Mouse (Mus musculus) stomach, embryonic 14.5 days (tissue): ENCODE results near the gene Cd84. TPM values are rescaled to one million over a fixed set of nuclear protein-coding genes. Genes with fewer than 3 reads are reported as not detected.
"Not testable (repeated sequence)": the region's sequence is repeated elsewhere in the genome, so short reads cannot be mapped to it uniquely, and the experiment has no call there.

Experiments
- ATAC-seq: fragments of 200-750 bp; cut with Nextera tagmentation; 2 replicates; pipeline ENCODE4 v1.8.0; 2017; ENCODE audit warnings: low read depth, moderate TSS enrichment; ENCODE audit not compliant: insufficient number of reproducible peaks, insufficient read depth, low FRiP score
- H3K27ac ChIP-seq: fragments of 300-500 bp; sonication (generic); 2 replicates; pipeline ENCODE4 v1.5.1; 2014; ENCODE audit warnings: mild to moderate bottlenecking, low read length, moderate library complexity, mixed read lengths
- H3K27me3 ChIP-seq: fragments of 300-500 bp; sonication (generic); 2 replicates; pipeline ENCODE4 v1.6.1; 2014; ENCODE audit warnings: low read length, control low read depth, mixed read lengths; ENCODE audit not compliant: control insufficient read depth, insufficient read depth
- H3K36me3 ChIP-seq: fragments of 300-500 bp; sonication (generic); 2 replicates; pipeline ENCODE4 v1.6.1; 2014; ENCODE audit warnings: mild to moderate bottlenecking, control low read depth, low read length, moderate library complexity, mixed read lengths; ENCODE audit not compliant: control insufficient read depth, insufficient read depth
- H3K4me1 ChIP-seq: fragments of 300-500 bp; sonication (generic); 2 replicates; pipeline ENCODE4 v1.6.1; 2014; ENCODE audit warnings: low read length, control low read depth, mixed read lengths; ENCODE audit not compliant: control insufficient read depth, insufficient read depth
- H3K4me2 ChIP-seq: fragments of 300-500 bp; sonication (generic); replicated peaks from 2 replicates; pipeline ENCODE4 v1.6.1; 2014; ENCODE audit warnings: low read depth, low read length, control low read depth
- H3K4me3 ChIP-seq: fragments of 300-500 bp; sonication (generic); 2 replicates; pipeline ENCODE4 v1.5.1; 2014; ENCODE audit warnings: low read depth, low read length, control low read depth
- H3K9ac ChIP-seq: fragments of 300-500 bp; sonication (generic); replicated peaks from 2 replicates; pipeline ENCODE4 v1.6.1; 2014; ENCODE audit warnings: low read depth, mild to moderate bottlenecking, control low read depth, low read length, moderate library complexity, mixed read lengths
- H3K9me3 ChIP-seq: fragments of 300-500 bp; sonication (generic); 2 replicates; pipeline ENCODE4 v1.6.1; 2016; ENCODE audit warnings: low read depth, low read length, control low read depth; ENCODE audit not compliant: control insufficient read depth
- WGBS: fragments of 180-500 bp; shearing (Covaris S2); extraction: QIAGEN DNeasy Blood & Tissue Kit; methylation state at CpG from one replicate; pipeline ENCODE4 v1.1.7; 2014; 5-methylcytosine and 5-hydroxymethylcytosine counted together
- polyA plus RNA-seq: library from polyadenylated mRNA; unstranded; fragments of >200 nt; fragmentation: Nextera tagmentation; extraction: Ambion mirVana; gene quantifications from 2 replicates; pipeline ENCODE4 v1.2.1, GENCODE M21; 2014

Cd84 gene
- polyA plus RNA-seq, 1 experiment from 2014 or later = 1.1 TPM

DNA sequence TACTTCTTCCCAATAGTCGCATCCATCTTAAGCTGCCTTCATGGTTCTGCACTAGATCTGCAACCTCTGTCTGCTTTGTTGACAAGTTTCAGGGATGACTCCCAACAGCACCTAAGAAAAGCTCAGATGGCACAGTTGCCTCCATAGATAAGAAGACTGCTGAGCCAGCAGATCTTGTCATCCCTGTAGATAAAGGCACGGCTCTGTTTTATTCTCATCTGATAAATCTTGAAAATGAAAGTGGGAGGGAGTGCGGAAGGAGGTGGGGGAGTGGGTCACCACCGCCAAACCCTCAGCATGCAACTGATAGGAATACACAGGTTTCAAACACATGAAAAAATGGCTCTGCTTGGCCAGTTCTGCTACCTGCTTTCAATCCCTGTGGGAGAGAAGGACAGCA, 26.0 kb downstream of the Cd84 start:
- Histone ChIP-seq H3K4me1 (no peaks in the 10 kb centered on the region), H3K9me3 (no peaks in the 10 kb centered on the region), H3K9ac (no peak overlapping the region), H3K27me3 (no peaks in the 10 kb centered on the region), H3K36me3 (no peaks in the 10 kb centered on the region), H3K4me2 (no peak overlapping the region), H3K27ac (no peak overlapping the region), H3K4me3 (no peak overlapping the region)
- no peak for ATAC-seq
- 74% methylated on average over 4 of the region's 4 CpGs for WGBS

- H3K27me3 ChIP-seq = no peaks in the 10 kb centered on the region
- no peak overlapping the region for H3K9ac ChIP-seq
- H3K4me2 ChIP-seq = no peak overlapping the region
- no peak overlapping the region for H3K4me3 ChIP-seq
- no peaks in the 10 kb centered on the region for H3K36me3 ChIP-seq
- 91% methylated on average over 1 of the region's 1 CpGs for WGBS
- no peaks in the 10 kb centered on the region for H3K9me3 ChIP-seq
- no peak overlapping the region for H3K27ac ChIP-seq
- ATAC-seq = no peak
- no peaks in the 10 kb centered on the region for H3K4me1 ChIP-seq
Observed at GRCm38 (mm10) chr1:171886989-171887388, 47.5 kb downstream of the Cd84 start.

DNA sequence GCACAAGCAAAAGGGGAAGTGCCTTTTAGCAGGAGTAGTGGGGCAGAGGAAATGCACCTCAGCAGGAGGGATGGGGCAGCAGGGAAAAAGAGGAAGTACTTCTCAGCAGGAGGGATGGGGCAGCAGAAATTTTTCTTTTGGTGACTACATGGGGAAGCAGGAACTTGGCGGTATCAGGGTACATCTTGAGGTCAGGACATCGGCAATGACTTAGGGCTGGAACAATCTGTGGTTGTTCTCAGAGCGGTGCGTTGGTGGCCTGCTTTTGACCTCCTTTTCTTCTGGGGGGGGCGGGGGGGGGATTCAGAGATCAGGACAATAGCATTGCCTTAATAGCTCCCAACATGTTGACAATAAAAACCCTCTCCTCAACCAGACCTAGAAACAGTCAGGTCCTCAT, 55.9 kb downstream of the Cd84 start, which contains the start of gene Gm10521:
Gene Gm10521, plus strand, starts transcription at position 301 of the 400 bp plus-strand sequence.
- not testable (repeated sequence) for ATAC-seq

GRCm38 (mm10) chr1:171904011-171904410, 64.5 kb downstream of the Cd84 start:
- ATAC-seq = no peak
- Histone ChIP-seq H3K27me3 (no peaks in the 10 kb centered on the region), H3K4me3 (no peak overlapping the region), H3K4me2 (no peak overlapping the region), H3K4me1 (no peaks in the 10 kb centered on the region), H3K9me3 (no peaks in the 10 kb centered on the region), H3K9ac (no peak overlapping the region), H3K27ac (no peak overlapping the region), H3K36me3 (no peaks in the 10 kb centered on the region)
- 90% methylated on average over 1 of the region's 1 CpGs for WGBS

More for the DNA sequence above, 55.9 kb downstream of the Cd84 start, which contains the start of gene Gm10521:
- H3K4me1 ChIP-seq, H3K9me3 ChIP-seq, H3K4me2 ChIP-seq, H3K4me3 ChIP-seq, H3K27me3 ChIP-seq, H3K9ac ChIP-seq, H3K36me3 ChIP-seq, H3K27ac ChIP-seq: not testable (repeated sequence)
- 90% methylated on average over 5 of the region's 5 CpGs for WGBS

- 81% methylated on average over 13 of the region's 13 CpGs for WGBS
- no peak for ATAC-seq
- Histone ChIP-seq H3K27ac (no peak overlapping the region), H3K27me3 (no peaks in the 10 kb centered on the region), H3K36me3 (no peaks in the 10 kb centered on the region), H3K9ac (no peak overlapping the region), H3K4me2 (no peak overlapping the region), H3K9me3 (no peaks in the 10 kb centered on the region), H3K4me3 (no peak overlapping the region), H3K4me1 (no peaks in the 10 kb centered on the region)
Observed at GRCm38 (mm10) chr1:171915638-171916458, 76.4 kb downstream of the Cd84 start.

- no peak for ATAC-seq
- H3K4me3 ChIP-seq = no peak within 1 kb of the TSS
- no peak within 1 kb of the TSS for H3K27ac ChIP-seq
- no peaks in the 10 kb centered on the region for H3K36me3 ChIP-seq
- H3K4me2 ChIP-seq = no peak within 1 kb of the TSS
- 77% methylated on average over 14 of the region's 14 CpGs for WGBS
- H3K27me3 ChIP-seq = no peaks in the 10 kb centered on the region
- H3K9me3 ChIP-seq = no peaks in the 10 kb centered on the region
- H3K4me1 ChIP-seq = no peaks in the 10 kb centered on the region
- H3K9ac ChIP-seq = no peak within 1 kb of the TSS
Observed at GRCm38 (mm10) chr1:171917305-171918039, 78.0 kb downstream of the Cd84 start, which contains the start of gene Slamf6. Gene Slamf6 (plus strand): TSS chr1:171917515.

- no peaks in the 10 kb centered on the region for H3K27me3 ChIP-seq
- no peak for ATAC-seq
Observed at GRCm38 (mm10) chr1:171918136-171918920, 78.8 kb downstream of the Cd84 start.

GRCm38 (mm10) chr1:171919193-171919592, 79.7 kb downstream of the Cd84 start:
- Histone ChIP-seq H3K27ac (no peak overlapping the region), H3K27me3 (no peaks in the 10 kb centered on the region), H3K4me2 (no peak overlapping the region), H3K36me3 (no peaks in the 10 kb centered on the region), H3K9me3 (no peaks in the 10 kb centered on the region), H3K9ac (no peak overlapping the region), H3K4me3 (no peak overlapping the region), H3K4me1 (no peaks in the 10 kb centered on the region)
- ATAC-seq = no peak
- WGBS = 79% methylated on average over 5 of the region's 5 CpGs

More at GRCm38 (mm10) chr1:171918136-171918920, 78.8 kb downstream of the Cd84 start:
- Histone ChIP-seq H3K27ac (no peak overlapping the region), H3K4me2 (no peak overlapping the region), H3K4me3 (no peak overlapping the region), H3K9me3 (no peaks in the 10 kb centered on the region), H3K36me3 (no peaks in the 10 kb centered on the region), H3K9ac (no peak overlapping the region), H3K4me1 (no peaks in the 10 kb centered on the region)
- WGBS = 71% methylated on average over 12 of the region's 12 CpGs
